Mouse (Mus musculus) intestine, postnatal 0 days (tissue): ENCODE data around the gene Saa1. TPM values are rescaled to one million over a fixed set of nuclear protein-coding genes. Genes with fewer than 3 reads are reported as not detected.

Experiments
- ATAC-seq: fragments of 200-750 bp; cut with Nextera tagmentation; 2 replicates; pipeline ENCODE4 v1.8.0; 2017; ENCODE audit warnings: mild to moderate bottlenecking, moderate TSS enrichment, moderate library complexity
- H3K27ac ChIP-seq: fragments of 300-500 bp; sonication (generic); 2 replicates; pipeline ENCODE4 v1.5.1; 2014; ENCODE audit warnings: mild to moderate bottlenecking, low read depth, low read length, moderate library complexity
- H3K27me3 ChIP-seq: fragments of 300-500 bp; sonication (generic); replicated peaks from 2 replicates; pipeline ENCODE4 v1.6.1; 2014; ENCODE audit warnings: low read length, mixed read lengths; ENCODE audit not compliant: control insufficient read depth, insufficient read depth
- H3K36me3 ChIP-seq: fragments of 300-500 bp; sonication (generic); 2 replicates; pipeline ENCODE4 v1.6.1; 2014; ENCODE audit warnings: mild to moderate bottlenecking, moderate library complexity; ENCODE audit not compliant: control insufficient read depth, insufficient read depth
- H3K4me1 ChIP-seq: fragments of 300-500 bp; sonication (generic); replicated peaks from 2 replicates; pipeline ENCODE4 v1.6.1; 2014; ENCODE audit warnings: antibody characterized with exemption, low read length, mixed read lengths; ENCODE audit not compliant: control insufficient read depth, insufficient read depth
- H3K4me2 ChIP-seq: fragments of 300-500 bp; sonication (generic); replicated peaks from 2 replicates; pipeline ENCODE4 v1.6.1; 2014; ENCODE audit warnings: low read depth, mild to moderate bottlenecking, moderate library complexity
- H3K4me3 ChIP-seq: fragments of 300-500 bp; sonication (generic); 2 replicates; pipeline ENCODE4 v1.5.1; 2014; ENCODE audit warnings: low read depth, low read length
- H3K9ac ChIP-seq: fragments of 300-500 bp; sonication (generic); 2 replicates; pipeline ENCODE4 v1.6.1; 2014; ENCODE audit warnings: mild to moderate bottlenecking, low read depth, low read length
- H3K9me3 ChIP-seq: fragments of 300-500 bp; sonication (generic); 2 replicates; pipeline ENCODE4 v1.6.1; 2016; ENCODE audit warnings: mixed run types; ENCODE audit not compliant: control insufficient read depth
- CTCF ChIP-seq: sonication (generic); IDR thresholded peaks from 2 replicates; pipeline ENCODE4 v1.5.1; 2016; ENCODE audit warnings: low read depth, mild to moderate bottlenecking, control low read depth, antibody characterized with exemption, moderate library complexity
- WGBS: fragments of 180-500 bp; shearing (Covaris S2); extraction: QIAGEN DNeasy Blood & Tissue Kit; methylation state at CpG from one replicate; pipeline ENCODE4 v1.1.7; 2014; 5-methylcytosine and 5-hydroxymethylcytosine counted together
- polyA plus RNA-seq: library from polyadenylated mRNA; unstranded; fragments of >200 nt; fragmentation: Nextera tagmentation; extraction: Ambion mirVana; gene quantifications from 2 replicates; pipeline ENCODE4 v1.2.1, GENCODE M21; 2015

Gene Saa1
- polyA plus RNA-seq, 1 experiment from 2014 or later, result 0.29 TPM

GRCm38 (mm10) chr7:46738561-46739460, 4.0 kb downstream of the Saa1 start:
- Histone ChIP-seq H3K9me3 (no peaks in the 10 kb centered on the region), H3K4me1 (0 out of 2 replicates have a peak, but pooled peaks cover 7% of the 10 kb centered on the region), H3K27ac (peak overlapping the region; percentile 60), H3K4me3 (no peak overlapping the region), H3K27me3 (no peaks in the 10 kb centered on the region), H3K36me3 (no peaks in the 10 kb centered on the region), H3K4me2 (no peak overlapping the region), H3K9ac (no peak overlapping the region)
- peak; percentile 88 for ATAC-seq
- TF ChIP-seq CTCF, result no peak
- 50% methylated on average over 12 of the region's 12 CpGs for WGBS

- H3K4me3 ChIP-seq, result no peak overlapping the region
These were observed 7.8 kb downstream of the Saa1 start for GRCm38 (mm10) chr7:46734983-46735382.

GRCm38 (mm10) chr7:46732458-46732857, 10.3 kb downstream of the Saa1 start, which contains the start of gene Saa4:
TSS of gene Saa4 (minus strand) at chr7:46732603.
- Histone ChIP-seq H3K9me3 (no peaks in the 10 kb centered on the region), H3K27ac (no peak within 1 kb of the TSS), H3K4me1 (0 out of 2 replicates have a peak, but pooled peaks cover under 1% of the 10 kb centered on the region), H3K36me3 (no peaks in the 10 kb centered on the region), H3K9ac (no peak within 1 kb of the TSS), H3K4me3 (no peak within 1 kb of the TSS), H3K4me2 (no peak within 1 kb of the TSS), H3K27me3 (no peaks in the 10 kb centered on the region)
- no peak for ATAC-seq
- WGBS, result 78% methylated on average over 4 of the region's 4 CpGs
- no peak for TF ChIP-seq CTCF

More at GRCm38 (mm10) chr7:46734983-46735382, 7.8 kb downstream of the Saa1 start:
- Histone ChIP-seq H3K4me2 (no peak overlapping the region), H3K9ac (no peak overlapping the region), H3K27me3 (no peaks in the 10 kb centered on the region), H3K27ac (no peak overlapping the region), H3K4me1 (0 out of 2 replicates have a peak, but pooled peaks cover 7% of the 10 kb centered on the region), H3K36me3 (no peaks in the 10 kb centered on the region), H3K9me3 (no peaks in the 10 kb centered on the region)
- WGBS, result 52% methylated on average over 2 of the region's 2 CpGs
- no peak for TF ChIP-seq CTCF
- peak; percentile 48 for ATAC-seq

- Histone ChIP-seq H3K4me2 (no peak overlapping the region), H3K9me3 (no peaks in the 10 kb centered on the region), H3K4me1 (peaks cover 3% of the 10 kb centered on the region; the same call in 1 of the 2 replicates), H3K36me3 (no peaks in the 10 kb centered on the region), H3K9ac (no peak overlapping the region), H3K4me3 (no peak overlapping the region), H3K27ac (no peak overlapping the region), H3K27me3 (no peaks in the 10 kb centered on the region)
- no peak for ATAC-seq
- TF ChIP-seq CTCF, result no peak
- WGBS, result 82% methylated on average over 1 of the region's 1 CpGs
These were observed 15.2 kb downstream of the Saa1 start for GRCm38 (mm10) chr7:46727584-46727983.

- Histone ChIP-seq H3K4me3 (no peak overlapping the region), H3K27me3 (no peaks in the 10 kb centered on the region), H3K9me3 (no peaks in the 10 kb centered on the region), H3K9ac (no peak overlapping the region), H3K4me1 (peaks cover 3% of the 10 kb centered on the region; the same call in 1 of the 2 replicates), H3K4me2 (no peak overlapping the region), H3K36me3 (no peaks in the 10 kb centered on the region), H3K27ac (no peak overlapping the region)
- no peak for TF ChIP-seq CTCF
- WGBS, result 84% methylated on average over 5 of the region's 5 CpGs
- no peak for ATAC-seq
These were observed 18.4 kb downstream of the Saa1 start for GRCm38 (mm10) chr7:46724396-46724795.

GRCm38 (mm10) chr7:46723849-46724248, 18.9 kb downstream of the Saa1 start:
- peak; percentile 82 for ATAC-seq
- no peak for TF ChIP-seq CTCF
- Histone ChIP-seq H3K4me3 (no peak overlapping the region), H3K36me3 (no peaks in the 10 kb centered on the region), H3K4me1 (peaks cover 3% of the 10 kb centered on the region; the same call in 1 of the 2 replicates), H3K9me3 (no peaks in the 10 kb centered on the region), H3K9ac (no peak overlapping the region), H3K4me2 (no peak overlapping the region), H3K27me3 (no peaks in the 10 kb centered on the region), H3K27ac (no peak overlapping the region)
- 45% methylated on average over 3 of the region's 3 CpGs for WGBS
